Mouse (Mus musculus) MEL-GATA-1-ER (cell line): Measurements from ENCODE around the gene Trim67.

ENCODE experiments used
- DNase-seq: peaks from one replicate; pipeline ENCODE4 v3.0.0-alpha.2; 2012; ENCODE audit warnings: low read depth; ENCODE audit errors: extremely low read depth

Trim67 gene

DNA sequence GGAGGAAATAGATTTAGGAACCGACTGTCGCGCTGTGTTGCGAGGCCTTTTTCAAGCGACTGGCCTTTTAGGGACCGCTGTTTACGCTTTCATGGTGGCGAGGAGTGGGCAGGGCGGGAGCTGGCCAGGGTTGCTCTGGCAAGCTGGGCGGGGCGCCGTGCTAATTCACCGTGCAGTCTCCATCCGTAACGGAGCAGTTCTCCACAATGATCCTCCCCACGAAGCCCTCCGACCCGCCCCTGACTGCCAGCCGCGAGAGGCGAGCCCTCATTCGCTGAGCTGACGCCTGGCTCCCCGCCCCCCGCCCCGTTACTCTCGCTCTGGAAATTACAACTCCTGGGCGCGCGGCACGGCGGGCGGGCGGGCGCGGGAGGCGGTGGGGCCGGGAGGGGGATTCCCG, at the start of gene Trim67:
TSS of gene Trim67 (plus strand) at position 385 of the 400 bp plus-strand sequence.
- no peak for DNase-seq

DNA sequence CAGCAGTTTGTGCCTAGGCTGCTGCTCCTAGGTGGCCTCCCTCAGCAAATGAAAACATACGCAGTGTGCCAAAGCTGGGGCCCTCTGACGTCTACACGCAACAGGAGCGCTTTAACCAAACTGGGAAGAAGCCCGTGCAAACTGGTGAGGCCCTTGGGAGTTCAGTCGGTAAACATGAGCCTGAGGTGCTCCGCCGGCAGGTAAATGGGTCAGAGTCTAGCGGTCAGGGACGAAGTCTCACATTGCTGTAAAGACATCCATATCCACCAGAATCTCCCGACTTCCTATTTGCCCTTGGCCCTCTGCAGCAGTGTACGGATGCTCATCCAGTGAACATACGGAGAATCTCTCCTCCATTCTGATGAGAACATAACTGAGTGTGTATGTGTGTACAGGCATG, 46.2 kb upstream of the Trim67 start:
- no peak for DNase-seq

DNA sequence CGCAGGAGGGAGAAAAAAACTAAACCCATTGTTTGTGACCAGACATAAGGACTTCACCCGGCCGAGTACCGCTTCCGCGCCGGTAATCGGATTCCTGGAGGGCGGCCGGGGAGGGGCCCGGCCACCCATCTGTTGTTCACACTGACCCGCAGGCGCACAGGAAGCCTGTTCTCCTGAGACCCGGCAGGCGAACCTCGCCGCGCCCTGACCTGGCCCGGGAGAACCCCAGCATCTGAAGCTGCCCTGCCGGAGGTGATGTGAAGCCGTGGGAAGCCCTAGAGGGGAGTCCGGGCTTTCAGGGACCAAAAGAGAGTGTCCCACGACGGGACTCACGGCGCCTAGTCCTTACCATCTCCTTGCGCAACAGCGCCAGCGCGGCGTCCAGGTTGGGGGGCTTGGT, 41.7 kb upstream of the Trim67 start:
- DNase-seq = no peak

DNA sequence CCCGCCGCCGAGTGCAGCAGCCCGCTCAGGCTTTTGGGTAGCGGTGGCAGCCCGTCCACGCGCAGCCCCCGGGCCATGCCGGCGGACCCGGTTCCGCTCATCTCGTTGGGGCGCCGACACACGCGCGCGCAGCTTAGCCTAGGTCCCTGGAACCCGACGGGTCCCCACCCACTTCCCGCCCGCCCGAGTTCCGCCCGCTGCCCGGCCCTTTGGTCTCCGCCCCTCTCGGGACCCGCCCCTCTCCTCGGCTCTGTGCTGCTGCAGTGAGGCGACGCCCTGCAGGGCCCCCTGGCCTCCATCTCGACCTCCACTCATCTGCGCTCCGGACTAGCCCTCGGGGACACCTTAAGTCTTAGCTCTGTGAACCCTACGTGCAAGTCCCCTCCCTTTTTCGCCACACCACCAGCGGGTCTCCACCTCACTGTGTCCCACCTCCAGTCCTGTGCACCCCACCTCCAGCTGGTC, 41.2 kb upstream of the Trim67 start, which contains the start of gene Fam89a:
TSS of gene Fam89a (minus strand) at position 124 of the 465 bp plus-strand sequence.
- peak; percentile 27 for DNase-seq

DNA sequence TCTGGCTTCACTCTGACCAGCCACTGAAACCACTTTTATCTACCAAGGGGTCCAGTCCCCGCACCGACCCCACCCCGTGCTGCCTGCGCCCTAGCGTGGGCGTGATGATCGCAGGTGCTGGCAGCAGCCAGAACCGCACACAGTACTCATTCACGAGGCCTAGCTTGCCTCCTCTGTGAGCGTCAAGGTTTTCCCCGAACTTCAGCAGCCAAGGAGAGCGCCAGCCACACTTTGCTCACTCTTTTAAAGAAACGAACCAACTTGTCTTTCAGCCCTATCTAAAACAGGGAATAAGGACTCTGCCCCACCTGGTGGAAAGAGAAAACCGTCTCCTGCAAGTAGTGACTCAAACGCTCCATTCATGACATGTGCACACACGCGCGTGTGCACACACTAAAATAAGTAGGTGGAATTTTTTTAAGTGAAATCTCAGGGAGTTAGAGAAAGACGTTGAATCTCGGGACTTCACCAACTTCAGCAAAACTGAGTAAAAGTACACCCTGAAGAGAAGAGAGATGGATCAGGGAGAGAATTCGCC, 40.5 kb upstream of the Trim67 start:
- no peak for DNase-seq

DNA sequence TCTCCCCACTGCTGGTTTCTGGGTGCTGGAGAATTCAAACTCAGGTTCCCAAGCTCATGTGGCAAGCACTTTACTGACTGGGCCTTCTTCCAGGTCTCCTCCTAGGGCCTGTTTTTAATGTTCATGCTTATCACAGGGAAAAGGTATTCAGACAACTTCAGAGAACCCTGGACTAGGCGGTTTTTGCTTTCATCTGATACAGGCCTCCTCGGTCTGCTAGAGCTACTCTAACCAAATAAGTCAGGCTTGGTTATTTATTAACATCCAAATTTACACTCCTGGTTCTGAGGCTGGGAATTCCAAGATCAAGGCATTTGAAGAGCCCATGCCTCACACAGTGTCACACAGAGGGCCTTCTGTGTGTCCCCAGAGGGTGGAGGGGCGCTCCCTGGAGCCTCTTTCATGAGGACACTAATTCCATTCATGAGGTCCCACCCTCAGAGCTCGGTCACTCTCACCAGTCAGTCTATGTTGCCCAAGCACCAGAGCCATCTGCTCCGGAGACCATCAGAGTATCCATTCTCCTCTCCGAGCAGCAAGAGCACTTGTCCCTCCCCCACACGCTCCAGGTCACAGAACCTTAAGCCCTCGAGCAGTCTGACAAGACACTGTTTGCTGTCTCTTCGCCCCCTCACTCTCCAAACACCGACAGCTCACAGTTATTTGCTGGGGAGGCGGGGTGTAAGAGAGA, 38.6 kb upstream of the Trim67 start:
- DNase-seq = no peak

DNA sequence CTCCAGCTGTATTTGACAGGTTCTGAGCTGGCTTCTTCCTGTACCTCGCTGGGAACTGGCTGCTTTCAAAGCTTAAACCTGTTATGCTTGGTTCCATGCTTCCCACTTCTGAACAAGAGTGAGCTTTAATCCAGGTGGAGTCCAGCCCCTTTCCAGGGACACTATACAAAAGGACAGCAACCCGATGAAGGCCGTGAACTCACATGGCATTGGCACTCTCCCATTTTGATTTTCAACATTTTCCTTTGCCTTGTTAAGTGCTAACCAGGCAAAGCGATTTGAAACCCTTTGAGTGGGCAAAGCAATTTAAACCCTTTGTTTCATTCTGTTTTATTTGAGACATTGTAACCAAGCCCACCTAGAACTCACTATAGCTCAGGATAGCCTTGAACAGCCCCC, 38.1 kb upstream of the Trim67 start:
- DNase-seq = no peak

DNA sequence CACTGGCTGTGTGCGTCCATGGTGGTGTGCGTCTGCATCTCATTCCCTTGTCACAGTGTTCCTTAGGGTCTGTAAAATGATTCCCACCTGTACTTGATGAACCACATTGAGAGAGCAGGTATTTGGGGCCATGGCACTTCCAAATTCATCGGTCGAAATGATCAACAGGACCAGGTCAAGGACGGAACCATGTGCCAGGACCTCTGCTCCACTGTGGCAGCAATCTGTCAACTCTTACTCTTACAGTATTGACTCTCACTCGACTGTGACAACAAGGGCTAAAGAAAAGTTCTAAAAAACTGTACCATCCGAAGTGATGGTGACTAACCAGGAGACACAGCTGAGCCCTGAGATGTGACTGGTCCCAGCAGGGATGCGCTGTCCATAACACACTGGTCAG, 37.4 kb upstream of the Trim67 start:
- DNase-seq = no peak

DNA sequence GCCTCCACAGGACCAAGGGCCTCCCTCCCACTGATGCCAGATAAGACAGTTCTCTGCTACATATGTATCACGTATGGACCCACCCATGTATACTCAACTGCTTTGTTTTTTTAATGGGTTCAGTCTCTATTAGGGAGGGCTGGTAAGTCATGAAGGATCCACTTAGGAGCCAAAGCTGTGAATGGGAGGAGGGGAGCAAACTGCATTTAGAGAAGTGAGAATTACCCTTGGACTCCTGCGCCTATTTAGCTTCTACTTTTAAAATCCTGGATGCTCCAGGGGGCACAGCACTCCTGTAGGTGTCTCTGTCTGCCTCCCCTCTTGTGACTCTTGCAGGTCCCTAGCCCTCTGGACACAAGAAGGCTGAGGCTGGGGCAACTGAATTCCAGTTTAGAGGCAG, 36.7 kb upstream of the Trim67 start:
- no peak for DNase-seq

DNA sequence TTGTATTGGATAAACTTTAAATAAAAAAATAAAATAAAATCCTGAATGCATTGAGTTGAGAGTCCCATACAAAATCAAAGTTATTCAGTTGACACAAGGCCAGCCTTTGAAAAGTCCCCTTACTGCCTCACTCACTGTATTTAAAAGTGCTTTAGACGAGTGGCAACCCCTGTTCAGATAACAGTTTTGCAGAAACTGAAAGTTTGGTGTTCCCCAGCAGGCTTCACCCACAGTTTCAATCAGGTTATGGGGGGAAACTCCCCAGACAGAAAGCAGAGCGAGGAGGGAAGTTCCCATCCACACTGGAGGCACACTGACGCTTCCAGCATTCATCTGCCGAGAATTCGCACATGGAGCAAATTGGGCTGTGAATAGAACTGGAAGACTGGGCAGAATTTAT, 36.3 kb upstream of the Trim67 start:
- DNase-seq = no peak

DNA sequence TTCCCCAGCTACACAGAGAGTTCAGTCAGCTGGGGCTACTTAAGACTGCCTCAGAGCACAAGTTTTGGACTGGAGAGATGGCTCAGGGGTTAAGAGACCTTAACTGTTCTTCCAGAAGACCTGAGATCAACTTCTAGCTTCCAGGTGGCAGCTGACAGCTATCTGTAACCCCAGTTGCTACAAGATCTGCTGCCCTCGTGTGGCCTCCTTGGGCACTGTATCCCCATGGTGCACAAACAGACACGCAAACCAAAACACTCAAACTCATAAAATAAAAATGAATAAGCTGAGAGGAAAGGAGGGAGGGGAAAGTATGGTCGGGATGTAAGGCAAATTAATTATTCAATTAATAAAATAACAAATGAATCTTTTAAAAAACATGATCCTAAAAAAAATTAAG, 34.3 kb upstream of the Trim67 start:
- DNase-seq = peak; percentile 25

DNA sequence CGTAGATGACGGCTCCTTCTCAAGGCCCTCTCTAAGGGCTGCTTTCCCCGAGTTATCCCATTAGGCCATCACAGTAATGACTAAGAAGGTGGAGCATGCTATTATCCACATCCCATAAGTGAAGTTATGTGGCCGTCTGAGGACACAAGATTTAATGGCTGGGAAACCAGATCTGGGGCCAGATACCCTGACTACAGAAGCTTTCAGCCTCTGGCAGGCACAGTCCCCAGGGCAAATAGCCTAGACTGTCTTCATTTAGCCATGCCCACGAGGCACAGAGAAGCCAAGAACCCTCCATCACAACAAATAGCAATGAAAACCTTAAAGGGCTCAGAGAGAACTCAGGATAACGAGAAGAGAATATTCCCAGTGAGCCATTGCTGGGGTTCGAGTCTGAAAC, 29.8 kb upstream of the Trim67 start:
- no peak for DNase-seq

DNA sequence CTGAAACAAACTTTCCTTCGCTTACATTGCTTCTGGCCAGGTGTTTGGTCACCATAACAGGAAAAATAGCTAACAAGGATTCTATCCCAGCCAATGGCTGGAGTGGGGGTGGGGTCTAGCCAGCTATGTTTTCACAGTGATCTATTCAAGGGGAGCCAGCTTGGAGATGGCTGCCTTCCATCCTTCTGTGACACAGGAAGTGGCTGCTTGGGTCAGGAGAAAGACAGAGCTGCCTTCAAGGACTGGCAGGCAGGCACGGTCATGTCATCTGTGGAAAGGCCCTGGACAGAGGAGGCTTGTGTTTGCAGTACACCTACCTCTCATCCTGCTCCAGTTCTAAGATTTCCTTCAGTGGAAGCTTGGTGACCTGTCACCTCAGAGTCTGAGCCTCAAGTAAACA, 20.5 kb upstream of the Trim67 start:
- DNase-seq = no peak

DNA sequence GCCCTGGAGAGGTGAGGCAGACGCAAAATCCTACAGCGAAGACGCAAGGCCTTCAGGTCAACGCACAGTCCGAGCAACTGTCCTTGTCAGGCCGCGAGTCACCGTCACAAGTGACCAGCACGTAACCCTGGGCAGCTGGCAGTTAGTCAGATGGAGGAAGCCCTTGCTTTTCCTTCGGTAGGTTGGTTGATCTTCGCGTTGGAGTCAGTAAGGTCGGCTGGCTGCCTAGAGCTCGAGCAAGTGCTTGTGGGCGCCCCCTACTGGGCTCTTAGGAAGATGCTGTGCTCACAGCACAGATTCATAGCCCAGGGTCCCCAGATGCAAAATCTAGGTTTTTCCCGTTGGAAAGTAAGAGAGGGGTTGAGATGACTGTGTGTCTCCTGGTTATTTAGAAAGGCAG, 17.2 kb upstream of the Trim67 start:
- DNase-seq = no peak

DNA sequence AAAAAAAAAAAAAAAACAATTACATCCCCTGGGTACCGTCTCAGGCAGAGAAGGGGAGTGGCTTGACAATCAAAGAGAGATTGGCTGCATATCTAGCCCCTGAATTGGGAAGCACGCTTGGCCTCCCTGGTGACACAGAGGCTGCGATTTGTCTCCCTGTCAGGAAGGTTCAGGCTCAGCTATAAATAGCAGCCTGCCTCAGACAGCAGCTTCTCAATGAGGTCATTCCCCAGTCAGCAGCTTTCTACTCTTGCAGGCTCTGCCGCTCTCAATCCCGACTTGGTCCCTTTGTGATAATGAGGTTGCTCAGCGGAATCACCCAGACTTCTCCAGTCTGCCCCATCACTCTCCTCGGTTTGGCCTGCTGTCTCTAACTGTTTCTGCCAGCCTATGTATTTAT, 12.7 kb upstream of the Trim67 start:
- DNase-seq = no peak

DNA sequence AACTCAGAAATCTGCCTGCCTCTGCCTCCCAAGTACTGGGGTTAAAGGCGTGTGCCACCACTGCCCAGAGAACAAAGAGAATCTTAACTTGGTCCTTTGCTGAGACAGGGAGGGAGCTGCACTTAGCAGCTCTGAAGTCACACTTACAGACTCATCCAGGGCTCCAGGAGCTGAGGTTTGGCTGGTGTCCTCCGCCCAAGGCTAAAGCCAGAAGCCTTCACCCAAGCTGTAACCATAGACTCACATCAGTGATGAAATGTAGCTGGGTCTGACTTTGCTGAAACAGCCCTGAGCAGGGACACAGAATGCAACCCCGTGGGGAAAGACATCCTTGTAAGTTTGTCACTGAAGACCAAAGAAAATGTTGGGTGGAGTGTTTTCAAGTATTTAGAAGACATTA, 10.5 kb upstream of the Trim67 start:
- DNase-seq = no peak

DNA sequence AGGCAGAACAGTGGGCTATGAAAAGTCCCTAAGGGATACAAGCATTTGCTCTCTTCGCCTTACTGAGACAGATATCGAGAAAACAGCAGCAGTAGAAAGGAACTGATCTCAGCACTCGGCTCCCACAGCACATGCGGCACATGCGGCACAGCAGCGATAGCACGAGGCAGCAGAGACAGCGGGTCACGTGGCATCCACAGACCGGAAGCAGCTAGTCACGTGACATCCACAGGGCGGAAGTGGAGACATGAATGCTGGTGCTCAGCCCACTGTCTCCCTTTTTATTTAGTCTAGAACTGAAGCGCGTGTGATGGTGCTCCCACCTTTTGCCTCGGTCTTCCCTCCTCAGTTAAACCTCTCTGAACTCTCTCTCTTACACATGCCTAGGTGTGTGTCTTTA, 9.7 kb upstream of the Trim67 start:
- DNase-seq = no peak

DNA sequence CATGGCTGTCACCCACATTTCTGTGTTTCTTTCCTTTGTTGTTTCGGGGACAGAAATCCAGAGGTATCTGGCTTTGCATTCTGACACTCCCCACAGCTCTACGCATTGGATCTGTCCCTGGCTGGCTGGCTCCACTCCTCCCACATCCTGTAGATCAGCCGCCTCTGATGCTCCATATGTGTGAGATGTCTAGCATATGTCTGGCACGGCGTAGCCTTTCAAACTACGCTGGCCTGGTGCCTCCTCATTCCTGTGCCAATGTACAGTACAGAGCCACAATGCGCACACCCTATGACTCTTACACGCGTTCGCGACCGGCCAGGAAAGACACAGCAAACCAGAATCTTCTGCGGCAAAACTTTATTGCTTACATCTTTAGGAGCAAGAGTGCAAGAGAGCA, 8.3 kb upstream of the Trim67 start:
- DNase-seq = no peak

DNA sequence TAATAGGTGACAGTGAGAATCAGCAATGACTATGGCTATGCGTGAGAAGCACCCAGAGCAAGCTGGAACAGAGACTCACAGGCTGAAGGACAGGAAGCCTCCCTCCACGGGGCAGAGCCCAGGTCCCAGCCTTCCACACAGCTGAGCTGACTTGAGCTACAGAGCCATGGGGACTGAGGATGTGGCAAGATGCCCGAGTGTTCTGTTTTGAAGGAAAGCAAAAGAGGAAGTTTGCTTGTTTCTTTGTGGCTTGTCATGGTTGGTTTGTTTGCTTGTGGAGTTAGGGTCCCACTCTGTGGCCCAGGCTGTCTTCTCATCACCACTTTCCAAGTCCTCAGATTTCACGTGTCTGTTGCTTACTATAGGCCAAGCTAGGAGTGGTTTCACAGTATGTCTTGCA, 2.2 kb upstream of the Trim67 start:
- peak; percentile 60 for DNase-seq

DNA sequence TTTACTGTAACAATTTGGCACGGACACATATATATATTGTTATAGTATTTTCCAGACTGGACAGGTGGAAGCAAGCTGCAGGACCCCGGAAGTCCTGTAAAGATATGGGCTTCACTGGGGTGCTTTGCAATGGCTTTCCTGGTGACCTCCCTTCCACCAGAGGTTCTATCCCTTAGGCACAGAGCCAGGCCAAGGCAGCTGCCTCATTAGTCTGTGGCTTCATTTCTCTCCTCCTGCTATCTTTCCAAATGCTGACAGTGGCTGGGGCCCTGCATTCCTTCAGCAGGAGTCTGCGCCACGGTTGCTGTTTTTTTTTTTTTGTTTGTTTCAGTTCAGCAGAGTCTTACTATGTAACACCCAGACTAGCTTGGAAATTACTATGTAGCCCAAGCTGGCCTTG, 1.1 kb upstream of the Trim67 start:
- no peak for DNase-seq

DNA sequence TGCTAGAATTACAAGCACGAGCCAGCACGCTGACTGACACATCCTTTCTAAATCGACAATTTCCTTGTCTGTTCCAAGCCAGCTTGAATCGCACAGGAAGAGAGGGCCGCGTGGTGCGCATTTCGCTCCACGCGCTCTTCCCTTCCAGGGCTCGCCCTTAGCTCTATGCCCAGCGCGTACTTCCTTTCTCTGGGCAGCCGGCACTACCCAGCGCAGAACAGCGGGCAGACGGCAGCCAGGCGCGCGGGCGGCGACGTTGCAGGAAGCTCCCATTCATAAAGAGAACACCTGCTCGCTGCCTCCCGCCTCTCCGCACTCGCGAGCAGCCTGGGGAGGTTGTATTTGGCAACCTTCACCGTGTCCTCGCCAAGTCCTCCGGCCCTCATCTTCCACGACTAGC, 706 bp upstream of the Trim67 start:
- no peak for DNase-seq

DNA sequence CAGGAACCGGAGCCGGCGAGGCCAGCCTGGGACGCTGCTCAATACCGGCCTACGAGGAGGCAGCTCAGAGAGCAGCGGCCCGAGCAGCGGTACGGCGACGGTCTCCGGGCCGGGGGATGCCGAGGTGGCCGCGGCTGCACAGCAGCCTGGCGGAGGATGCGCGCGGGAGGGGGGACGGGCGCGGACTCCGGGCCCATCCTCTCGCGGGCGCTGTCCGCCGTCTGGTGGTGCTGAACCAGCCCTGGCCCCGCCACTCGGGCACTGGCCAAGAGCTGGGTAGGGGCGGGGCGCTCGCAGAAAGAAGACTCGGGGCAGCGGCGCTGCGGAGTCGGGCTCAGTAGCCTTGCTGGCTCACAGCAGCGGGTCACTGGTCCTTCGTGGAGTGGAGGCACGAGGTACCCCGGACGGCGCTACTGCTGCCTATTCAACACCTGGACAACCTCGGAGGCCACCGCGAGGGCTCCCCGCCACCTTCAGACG, 320 bp downstream of the Trim67 start:
- no peak for DNase-seq
